Mouse (Mus musculus): Measurements from ENCODE around the gene Spp1. TPM values are rescaled to one million over a fixed set of nuclear protein-coding genes. Genes with fewer than 3 reads are reported as not detected.

Gene Spp1
- polyA plus RNA-seq, 1 experiment = 5.1 TPM

- Histone ChIP-seq H3K36me3 (ENCODE audit: control insufficient read depth, insufficient read depth, low read length) (no peaks in the 10 kb centered on the region), H3K27me3 (ENCODE audit: control insufficient read depth, insufficient read depth, low read length) (no peaks in the 10 kb centered on the region), H3K4me1 (replicated peaks; ENCODE audit: control insufficient read depth, insufficient read depth, low read length) (no peaks in the 10 kb centered on the region), H3K27ac (ENCODE audit: control insufficient read depth, insufficient read depth, low read length) (no peak overlapping the region), H3K4me3 (ENCODE audit: control insufficient read depth, insufficient read depth, low read length) (no peak overlapping the region)
- 84% methylated on average over 9 of the region's 9 CpGs for WGBS
- DNase-seq = no peak
- TF ChIP-seq CTCF (IDR thresholded peaks at IDR 0.05; ENCODE audit: borderline replicate concordance, control insufficient read depth, extremely low read depth, insufficient read depth, low read length, poor library complexity) (no peak), POLR2A (IDR thresholded peaks at IDR 0.05; ENCODE audit: control insufficient read depth, extremely low read depth, insufficient read depth, low read length, poor library complexity) (no peak)
Measured at GRCm38 (mm10) chr5:104399291-104399950, 35.5 kb upstream of the Spp1 start.

- Histone ChIP-seq H3K4me3 (ENCODE audit: control insufficient read depth, insufficient read depth, low read length) (no peak overlapping the region), H3K27me3 (ENCODE audit: control insufficient read depth, insufficient read depth, low read length) (no peaks in the 10 kb centered on the region), H3K36me3 (ENCODE audit: control insufficient read depth, insufficient read depth, low read length) (no peaks in the 10 kb centered on the region), H3K4me1 (replicated peaks; ENCODE audit: control insufficient read depth, insufficient read depth, low read length) (no peaks in the 10 kb centered on the region), H3K27ac (ENCODE audit: control insufficient read depth, insufficient read depth, low read length) (no peak overlapping the region)
- DNase-seq = no peak
- TF ChIP-seq POLR2A (IDR thresholded peaks at IDR 0.05; ENCODE audit: control insufficient read depth, extremely low read depth, insufficient read depth, low read length, poor library complexity) = no peak
- WGBS = 89% methylated on average over 1 of the region's 1 CpGs
Measured at GRCm38 (mm10) chr5:104399970-104400369, 34.9 kb upstream of the Spp1 start.

DNA sequence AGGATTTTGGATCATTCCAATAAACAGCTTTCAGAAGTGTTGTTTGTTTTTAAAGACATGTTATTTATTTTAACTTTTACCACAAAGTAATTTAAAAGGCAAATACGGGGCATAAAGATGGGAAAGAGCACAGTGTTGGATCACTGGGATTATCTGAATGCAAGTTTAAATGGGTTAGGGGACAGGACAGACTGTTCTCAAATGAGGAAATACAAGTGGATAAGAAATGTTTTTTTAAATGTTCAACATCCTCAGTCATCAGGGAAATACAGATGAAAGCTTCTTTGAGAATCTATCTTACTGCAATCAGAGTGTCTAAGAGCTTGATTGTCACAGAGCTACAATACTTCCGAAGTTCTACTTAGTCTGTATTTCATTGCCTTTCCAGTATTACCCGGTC is 32.3 kb upstream of the Spp1 start:
- Histone ChIP-seq H3K4me1 (replicated peaks; ENCODE audit: control insufficient read depth, insufficient read depth, low read length) (no peaks in the 10 kb centered on the region), H3K27me3 (ENCODE audit: control insufficient read depth, insufficient read depth, low read length) (no peaks in the 10 kb centered on the region), H3K27ac (ENCODE audit: control insufficient read depth, insufficient read depth, low read length) (no peak overlapping the region), H3K4me3 (ENCODE audit: control insufficient read depth, insufficient read depth, low read length) (no peak overlapping the region), H3K36me3 (ENCODE audit: control insufficient read depth, insufficient read depth, low read length) (no peaks in the 10 kb centered on the region)
- no peak for DNase-seq
- TF ChIP-seq CTCF (IDR thresholded peaks at IDR 0.05; ENCODE audit: borderline replicate concordance, control insufficient read depth, extremely low read depth, insufficient read depth, low read length, poor library complexity) = no peak
- TF ChIP-seq POLR2A (IDR thresholded peaks at IDR 0.05; ENCODE audit: control insufficient read depth, extremely low read depth, insufficient read depth, low read length, poor library complexity) = no peak
- 91% methylated on average over 3 of the region's 3 CpGs for WGBS

DNA sequence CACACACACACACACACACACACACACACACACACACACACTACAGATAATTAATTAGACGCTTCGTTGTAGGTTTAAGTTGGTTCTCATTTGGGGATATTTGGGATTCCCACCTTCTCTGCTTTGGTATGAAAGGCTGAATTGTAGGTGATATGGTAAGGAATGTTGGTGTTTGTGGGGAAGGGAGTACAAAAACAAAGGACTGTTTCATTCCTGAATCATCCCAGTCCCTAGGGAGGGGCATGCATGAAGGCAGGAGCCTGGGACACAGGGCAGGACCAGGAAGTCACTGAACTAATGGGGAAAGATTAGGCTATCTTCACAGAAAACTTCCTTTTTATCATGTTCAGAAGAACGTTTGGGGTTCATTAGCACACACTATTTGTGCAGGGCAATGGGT is 31.6 kb upstream of the Spp1 start:
- Histone ChIP-seq H3K36me3 (ENCODE audit: control insufficient read depth, insufficient read depth, low read length) (no peaks in the 10 kb centered on the region), H3K27ac (ENCODE audit: control insufficient read depth, insufficient read depth, low read length) (no peak overlapping the region), H3K4me1 (replicated peaks; ENCODE audit: control insufficient read depth, insufficient read depth, low read length) (no peaks in the 10 kb centered on the region), H3K4me3 (ENCODE audit: control insufficient read depth, insufficient read depth, low read length) (no peak overlapping the region), H3K27me3 (ENCODE audit: control insufficient read depth, insufficient read depth, low read length) (no peaks in the 10 kb centered on the region)
- no peak for TF ChIP-seq POLR2A (IDR thresholded peaks at IDR 0.05; ENCODE audit: control insufficient read depth, extremely low read depth, insufficient read depth, low read length, poor library complexity)
- DNase-seq = no peak
- WGBS = 78% methylated on average over 3 of the region's 3 CpGs

- 92% methylated on average over 7 of the region's 7 CpGs for WGBS
- Histone ChIP-seq H3K27me3 (ENCODE audit: control insufficient read depth, insufficient read depth, low read length) (no peaks in the 10 kb centered on the region), H3K4me3 (ENCODE audit: control insufficient read depth, insufficient read depth, low read length) (no peak overlapping the region), H3K27ac (ENCODE audit: control insufficient read depth, insufficient read depth, low read length) (no peak overlapping the region), H3K4me1 (replicated peaks; ENCODE audit: control insufficient read depth, insufficient read depth, low read length) (no peaks in the 10 kb centered on the region), H3K36me3 (ENCODE audit: control insufficient read depth, insufficient read depth, low read length) (no peaks in the 10 kb centered on the region)
- DNase-seq = no peak
- no peak for TF ChIP-seq CTCF (IDR thresholded peaks at IDR 0.05; ENCODE audit: borderline replicate concordance, control insufficient read depth, extremely low read depth, insufficient read depth, low read length, poor library complexity)
- TF ChIP-seq POLR2A (IDR thresholded peaks at IDR 0.05; ENCODE audit: control insufficient read depth, extremely low read depth, insufficient read depth, low read length, poor library complexity) = no peak
Measured at GRCm38 (mm10) chr5:104404551-104404950, 30.4 kb upstream of the Spp1 start.

- 93% methylated on average over 3 of the region's 3 CpGs for WGBS
- TF ChIP-seq CTCF (IDR thresholded peaks at IDR 0.05; ENCODE audit: borderline replicate concordance, control insufficient read depth, extremely low read depth, insufficient read depth, low read length, poor library complexity) (no peak), POLR2A (IDR thresholded peaks at IDR 0.05; ENCODE audit: control insufficient read depth, extremely low read depth, insufficient read depth, low read length, poor library complexity) (no peak)
- no peaks in the 10 kb centered on the region for H3K36me3 ChIP-seq (ENCODE audit: control insufficient read depth, insufficient read depth, low read length)
- H3K27me3 ChIP-seq (ENCODE audit: control insufficient read depth, insufficient read depth, low read length) = no peaks in the 10 kb centered on the region
- no peak overlapping the region for H3K27ac ChIP-seq (ENCODE audit: control insufficient read depth, insufficient read depth, low read length)
- no peak for DNase-seq
- no peak overlapping the region for H3K4me3 ChIP-seq (ENCODE audit: control insufficient read depth, insufficient read depth, low read length)
- no peaks in the 10 kb centered on the region for H3K4me1 ChIP-seq (replicated peaks; ENCODE audit: control insufficient read depth, insufficient read depth, low read length)
Measured at GRCm38 (mm10) chr5:104405051-104405450, 29.9 kb upstream of the Spp1 start.

DNA sequence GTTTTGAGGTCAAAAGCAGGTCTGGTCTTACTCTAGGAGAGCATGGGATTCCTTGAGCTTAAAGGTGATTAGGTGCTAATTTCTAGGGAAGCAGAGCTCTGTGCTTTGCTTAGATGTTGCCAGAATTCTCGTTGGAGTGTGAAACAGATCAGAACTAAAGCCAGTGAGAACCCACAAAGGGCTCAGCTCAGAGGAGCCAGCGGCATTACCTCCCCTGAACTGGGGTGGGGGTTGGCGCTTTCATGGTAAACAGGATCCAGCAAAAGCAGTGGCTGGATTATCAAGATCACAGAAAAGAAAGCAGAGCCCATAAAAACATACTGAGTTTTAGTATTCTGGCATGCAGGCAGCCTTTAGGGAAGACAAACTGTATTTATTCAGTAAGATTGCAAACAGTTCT is 28.2 kb upstream of the Spp1 start:
- TF ChIP-seq CTCF (IDR thresholded peaks at IDR 0.05; ENCODE audit: borderline replicate concordance, control insufficient read depth, extremely low read depth, insufficient read depth, low read length, poor library complexity) (no peak), POLR2A (IDR thresholded peaks at IDR 0.05; ENCODE audit: control insufficient read depth, extremely low read depth, insufficient read depth, low read length, poor library complexity) (no peak)
- Histone ChIP-seq H3K4me3 (ENCODE audit: control insufficient read depth, insufficient read depth, low read length) (no peak overlapping the region), H3K27me3 (ENCODE audit: control insufficient read depth, insufficient read depth, low read length) (no peaks in the 10 kb centered on the region), H3K27ac (ENCODE audit: control insufficient read depth, insufficient read depth, low read length) (no peak overlapping the region), H3K4me1 (replicated peaks; ENCODE audit: control insufficient read depth, insufficient read depth, low read length) (no peaks in the 10 kb centered on the region), H3K36me3 (ENCODE audit: control insufficient read depth, insufficient read depth, low read length) (no peaks in the 10 kb centered on the region)
- 62% methylated on average over 3 of the region's 3 CpGs for whole genome bisulfite sequencing
- no peak for DNase-seq

All from thymus, adult 2 months (tissue).